Mouse (Mus musculus): ENCODE measurements at regions not wholly inside any gene's neighbourhood (a gene's known extent, or its start where the extent isn't known, plus 50 kb on each side); places are given as distances from the start of the nearest gene placed in this dataset.

DNA sequence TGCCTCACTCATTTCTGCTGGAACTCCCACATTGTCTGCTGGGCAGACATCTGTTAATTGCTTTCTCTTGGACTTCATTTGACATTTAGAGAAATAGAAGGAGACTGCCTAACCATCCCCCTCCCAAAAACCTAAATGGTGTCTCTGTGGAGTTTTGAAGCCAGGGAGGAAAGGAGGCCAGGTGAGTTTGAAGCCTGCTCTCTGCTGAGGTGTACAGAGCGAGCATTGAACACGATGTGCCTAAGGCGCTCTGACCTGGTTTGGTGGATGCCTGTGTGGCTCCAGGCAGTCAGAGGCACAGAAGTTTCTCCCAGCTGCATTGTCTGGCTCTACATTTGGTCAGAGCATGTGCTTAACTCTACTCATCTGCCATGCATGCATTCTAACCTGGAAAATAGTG lies 302.6 kb upstream of the Camk1g start:
- no peak for TF ChIP-seq CTCF (conservative IDR thresholded peaks at IDR 0.05; ENCODE audit: low read length)
- TF ChIP-seq POU5F1 (IDR thresholded peaks at IDR 0.05; ENCODE audit: borderline replicate concordance, low read length), result no peak
- no peak for TF ChIP-seq NANOG (IDR thresholded peaks at IDR 0.05; ENCODE audit: borderline replicate concordance, low read length)

Data from E14TG2a.4 (cell line).